Mouse (Mus musculus) lung, postnatal 0 days (tissue): ENCODE measurements around the gene Ccr1l1. TPM values are rescaled to one million over a fixed set of nuclear protein-coding genes. Genes with fewer than 3 reads are reported as not detected.

ENCODE experiments used
- ATAC-seq: fragments of 200-750 bp; cut with Nextera tagmentation; 2 replicates; pipeline ENCODE4 v1.8.0; 2017; ENCODE audit warnings: moderate library complexity
- DNase-seq: peaks from one replicate; pipeline ENCODE4 v3.0.0-alpha.2; 2016; ENCODE audit warnings: low spot score
- H3K27ac ChIP-seq: fragments of 300-500 bp; sonication (generic); 2 replicates; pipeline ENCODE4 v1.5.1; 2014; ENCODE audit warnings: antibody characterized with exemption, mild to moderate bottlenecking, low read length, mixed read lengths
- H3K27me3 ChIP-seq: fragments of 300-500 bp; sonication (generic); replicated peaks from 2 replicates; pipeline ENCODE4 v1.6.1; 2014; ENCODE audit warnings: low read length, mixed read lengths; ENCODE audit not compliant: insufficient read depth
- H3K36me3 ChIP-seq: fragments of 300-500 bp; sonication (generic); 2 replicates; pipeline ENCODE4 v1.6.1; 2014; ENCODE audit warnings: low read length, mixed read lengths; ENCODE audit not compliant: insufficient read depth
- H3K4me1 ChIP-seq: fragments of 300-500 bp; sonication (generic); 2 replicates; pipeline ENCODE4 v1.6.1; 2014; ENCODE audit warnings: antibody characterized with exemption, low read depth, low read length, mixed read lengths; ENCODE audit not compliant: insufficient read depth
- H3K4me2 ChIP-seq: fragments of 300-500 bp; sonication (generic); replicated peaks from 2 replicates; pipeline ENCODE4 v1.6.1; 2014; ENCODE audit warnings: low read depth, mild to moderate bottlenecking, low read length, moderate library complexity, mixed read lengths
- H3K4me3 ChIP-seq: fragments of 300-500 bp; sonication (generic); 2 replicates; pipeline ENCODE4 v1.5.1; 2014; ENCODE audit warnings: low read depth, low read length
- H3K9ac ChIP-seq: fragments of 300-500 bp; sonication (generic); replicated peaks from 2 replicates; pipeline ENCODE4 v1.6.1; 2014; ENCODE audit warnings: low read depth, mild to moderate bottlenecking
- H3K9me3 ChIP-seq: fragments of 300-500 bp; sonication (generic); 2 replicates; pipeline ENCODE4 v1.6.1; 2016; ENCODE audit warnings: low read length, mixed read lengths
- CTCF ChIP-seq: IDR thresholded peaks from 2 replicates; pipeline ENCODE4 v1.5.1; 2016; ENCODE audit warnings: antibody characterized with exemption, mild to moderate bottlenecking
- EP300 ChIP-seq: IDR thresholded peaks from 2 replicates; pipeline ENCODE4 v1.6.1; 2016; ENCODE audit warnings: antibody characterized with exemption, mild to moderate bottlenecking, control low read depth
- WGBS: fragments of 180-500 bp; shearing (Covaris S2); extraction: QIAGEN DNeasy Blood & Tissue Kit; methylation state at CpG from one replicate; pipeline ENCODE4 v1.1.7; 2014; 5-methylcytosine and 5-hydroxymethylcytosine counted together
- polyA plus RNA-seq: library from polyadenylated mRNA; unstranded; fragments of >200 nt; fragmentation: Nextera tagmentation; extraction: Ambion mirVana; gene quantifications from 2 replicates; pipeline ENCODE4 v1.2.1, GENCODE M21; 2015

The Ccr1l1 gene
- polyA plus RNA-seq, 1 experiment from 2014 or later: not detected

- Histone ChIP-seq H3K9me3 (no peaks in the 10 kb centered on the region), H3K27me3 (no peaks in the 10 kb centered on the region), H3K36me3 (no peaks in the 10 kb centered on the region), H3K4me2 (no peak overlapping the region), H3K4me1 (no peaks in the 10 kb centered on the region), H3K27ac (no peak overlapping the region), H3K9ac (no peak overlapping the region), H3K4me3 (no peak overlapping the region)
- no peak for TF ChIP-seq EP300
- no peak for TF ChIP-seq CTCF
- no peak for ATAC-seq
- peak; percentile 53 for DNase-seq
- WGBS: 71% methylated on average over 3 of the region's 3 CpGs
Measured at GRCm38 (mm10) chr9:123964776-123965175, 13.4 kb downstream of the Ccr1l1 start.

- 75% methylated on average over 1 of the region's 1 CpGs for WGBS
- no peaks in the 10 kb centered on the region for H3K27me3 ChIP-seq
- H3K4me3 ChIP-seq: no peak overlapping the region
Measured at GRCm38 (mm10) chr9:123960161-123960560, 18.0 kb downstream of the Ccr1l1 start.

GRCm38 (mm10) chr9:123957911-123958413 lies 20.2 kb downstream of the Ccr1l1 start:
- H3K9ac ChIP-seq: no peak overlapping the region
- ATAC-seq (no peak), DNase-seq (no peak)
- no peak for TF ChIP-seq CTCF
- no peaks in the 10 kb centered on the region for H3K27me3 ChIP-seq
- no peaks in the 10 kb centered on the region for H3K9me3 ChIP-seq
- WGBS: 60% methylated on average over 3 of the region's 3 CpGs
- H3K27ac ChIP-seq: no peak overlapping the region
- no peaks in the 10 kb centered on the region for H3K4me1 ChIP-seq
- no peak overlapping the region for H3K4me3 ChIP-seq
- no peak overlapping the region for H3K4me2 ChIP-seq
- no peaks in the 10 kb centered on the region for H3K36me3 ChIP-seq

More at GRCm38 (mm10) chr9:123960161-123960560, 18.0 kb downstream of the Ccr1l1 start:
- no peaks in the 10 kb centered on the region for H3K9me3 ChIP-seq
- no peak for TF ChIP-seq CTCF
- no peak for TF ChIP-seq EP300
- ATAC-seq: no peak
- H3K27ac ChIP-seq: no peak overlapping the region
- no peak overlapping the region for H3K4me2 ChIP-seq
- no peak overlapping the region for H3K9ac ChIP-seq
- H3K4me1 ChIP-seq: no peaks in the 10 kb centered on the region
- DNase-seq: no peak
- H3K36me3 ChIP-seq: no peaks in the 10 kb centered on the region

GRCm38 (mm10) chr9:123956892-123957291 lies 21.3 kb downstream of the Ccr1l1 start:
- no peak for ATAC-seq
- Histone ChIP-seq H3K4me1 (no peaks in the 10 kb centered on the region), H3K4me3 (no peak overlapping the region), H3K4me2 (no peak overlapping the region), H3K9ac (no peak overlapping the region), H3K27ac (no peak overlapping the region), H3K36me3 (no peaks in the 10 kb centered on the region), H3K27me3 (no peaks in the 10 kb centered on the region), H3K9me3 (no peaks in the 10 kb centered on the region)
- 71% methylated on average over 1 of the region's 1 CpGs for WGBS
- TF ChIP-seq CTCF: no peak
- no peak for TF ChIP-seq EP300
- no peak for DNase-seq

DNA sequence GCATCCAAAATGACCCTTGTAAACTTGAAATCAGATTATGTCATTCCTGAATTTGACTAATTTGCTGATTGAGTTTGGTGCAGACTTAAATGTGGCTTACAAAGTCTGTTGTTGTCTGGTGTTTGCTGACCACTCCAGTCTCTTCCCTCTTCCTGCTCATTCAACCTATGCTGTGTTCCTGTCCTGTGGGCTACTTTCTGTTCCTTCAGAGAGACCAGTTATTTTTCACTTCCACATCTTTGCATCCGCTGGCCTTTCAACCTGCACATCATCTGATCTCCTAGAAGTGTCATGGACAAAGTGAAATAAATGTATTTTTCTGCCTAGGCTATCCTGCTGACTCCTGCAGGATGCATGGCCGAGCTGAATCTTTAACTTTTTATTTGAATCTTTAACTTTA lies 24.7 kb downstream of the Ccr1l1 start:
- Histone ChIP-seq H3K4me2 (no peak overlapping the region), H3K27me3 (no peaks in the 10 kb centered on the region), H3K27ac (no peak overlapping the region), H3K9ac (no peak overlapping the region), H3K4me3 (no peak overlapping the region), H3K36me3 (no peaks in the 10 kb centered on the region), H3K4me1 (no peaks in the 10 kb centered on the region), H3K9me3 (no peaks in the 10 kb centered on the region)
- 66% methylated on average over 2 of the region's 2 CpGs for WGBS
- DNase-seq: no peak
- no peak for ATAC-seq
- TF ChIP-seq EP300 (no peak), CTCF (no peak)

DNA sequence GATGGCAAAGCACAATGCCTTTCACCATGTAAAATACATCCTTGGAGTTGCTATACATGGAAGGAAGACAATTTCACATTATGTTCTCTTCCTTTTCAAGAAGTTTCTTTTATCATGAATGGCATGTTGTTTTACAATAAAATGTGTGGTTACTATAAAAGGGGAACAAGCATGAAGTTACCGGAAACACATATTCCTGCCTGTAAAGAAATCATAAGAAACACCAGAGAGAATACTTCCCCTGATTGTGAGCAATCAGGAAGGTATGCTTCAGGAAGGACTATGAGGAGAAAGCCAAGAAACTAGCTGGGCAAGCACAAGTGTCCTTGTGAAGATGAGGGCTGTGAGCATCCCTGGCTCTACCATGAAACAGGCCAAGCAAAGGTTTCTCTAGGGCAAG lies 27.0 kb downstream of the Ccr1l1 start:
- no peak overlapping the region for H3K4me2 ChIP-seq
- 83% methylated on average over 1 of the region's 1 CpGs for WGBS
- no peaks in the 10 kb centered on the region for H3K9me3 ChIP-seq
- H3K4me1 ChIP-seq: no peaks in the 10 kb centered on the region
- H3K27ac ChIP-seq: no peak overlapping the region
- DNase-seq (no peak), ATAC-seq (no peak)
- H3K9ac ChIP-seq: no peak overlapping the region
- TF ChIP-seq CTCF (no peak), EP300 (no peak)
- H3K36me3 ChIP-seq: no peaks in the 10 kb centered on the region
- no peaks in the 10 kb centered on the region for H3K27me3 ChIP-seq
- no peak overlapping the region for H3K4me3 ChIP-seq

DNA sequence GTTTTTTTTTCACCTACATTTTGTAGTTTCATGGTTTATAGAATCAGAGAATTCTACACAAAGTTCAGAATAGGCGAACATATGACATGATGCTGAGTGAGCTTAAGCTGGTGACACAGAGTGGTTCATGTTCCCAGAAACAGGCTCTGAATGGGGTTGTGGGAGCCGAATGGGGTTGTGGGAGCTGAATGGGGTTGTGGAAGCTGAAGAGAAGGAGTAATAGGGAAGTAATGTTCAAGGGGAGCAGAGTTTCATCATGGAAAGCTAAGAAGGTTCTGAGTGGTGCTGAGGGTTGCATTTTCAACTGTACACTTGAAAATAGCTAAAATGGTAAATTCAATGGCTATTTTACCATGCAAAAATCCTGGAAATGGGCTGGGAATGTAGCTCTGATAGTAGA lies 28.8 kb downstream of the Ccr1l1 start:
- ATAC-seq: no peak
- H3K27ac ChIP-seq: no peak overlapping the region
- no peak overlapping the region for H3K9ac ChIP-seq
- no peaks in the 10 kb centered on the region for H3K9me3 ChIP-seq
- no peaks in the 10 kb centered on the region for H3K4me1 ChIP-seq
- no peak for DNase-seq
- H3K4me2 ChIP-seq: no peak overlapping the region
- no peak for TF ChIP-seq EP300
- TF ChIP-seq CTCF: no peak
- H3K4me3 ChIP-seq: no peak overlapping the region
- H3K36me3 ChIP-seq: no peaks in the 10 kb centered on the region
- WGBS: 73% methylated on average over 2 of the region's 2 CpGs
- no peaks in the 10 kb centered on the region for H3K27me3 ChIP-seq
